Mouse (Mus musculus) lung, postnatal 0 days (tissue): ENCODE data around the gene Skor1.

Source experiments
- CTCF ChIP-seq: IDR thresholded peaks from 2 replicates; pipeline ENCODE4 v1.5.1; 2016; ENCODE audit warnings: antibody characterized with exemption, mild to moderate bottlenecking
- EP300 ChIP-seq: IDR thresholded peaks from 2 replicates; pipeline ENCODE4 v1.6.1; 2016; ENCODE audit warnings: antibody characterized with exemption, mild to moderate bottlenecking, control low read depth

- TF ChIP-seq CTCF (no peak), EP300 (no peak)
Observed at GRCm38 (mm10) chr9:63143641-63144501, 4.9 kb downstream of the Skor1 start.
